Mouse (Mus musculus): ENCODE results near the gene Usp53. TPM values are rescaled to one million over a fixed set of nuclear protein-coding genes. Genes with fewer than 3 reads are reported as not detected.
"Not testable (repeated sequence)": the region's sequence is repeated elsewhere in the genome, so short reads cannot be mapped to it uniquely, and the experiment has no call there.

Usp53 gene
- polyA plus RNA-seq, 1 experiment from 2014 or later = 7.0 TPM

DNA sequence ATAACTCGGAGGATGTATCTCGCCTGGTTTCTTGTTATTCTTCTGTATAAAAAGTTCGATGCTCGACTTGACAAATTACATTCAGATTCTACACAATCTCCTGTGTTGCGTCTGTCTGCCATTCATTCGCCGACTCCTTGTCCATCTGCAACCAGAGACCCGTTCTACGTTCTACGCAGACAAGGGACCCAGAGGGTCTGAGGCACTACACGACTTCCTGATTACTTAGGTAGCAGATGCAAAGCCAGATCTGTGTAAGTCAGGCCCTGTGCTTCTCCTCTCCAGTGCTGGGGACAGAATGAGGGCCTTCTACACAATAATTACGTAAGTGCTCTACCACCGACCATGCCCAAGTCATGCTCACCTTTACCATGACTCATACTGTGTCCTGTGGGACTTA, 47.1 kb downstream of the Usp53 start:
- not testable (repeated sequence) for H3K4me1 ChIP-seq (replicated peaks); H3K27ac ChIP-seq (replicated peaks); H3K4me3 ChIP-seq; ATAC-seq (ENCODE audit: low read depth); H3K4me2 ChIP-seq; H3K36me3 ChIP-seq; H3K9me3 ChIP-seq; H3K9ac ChIP-seq; H3K27me3 ChIP-seq
- 79% methylated on average over 13 of the region's 13 CpGs for WGBS

DNA sequence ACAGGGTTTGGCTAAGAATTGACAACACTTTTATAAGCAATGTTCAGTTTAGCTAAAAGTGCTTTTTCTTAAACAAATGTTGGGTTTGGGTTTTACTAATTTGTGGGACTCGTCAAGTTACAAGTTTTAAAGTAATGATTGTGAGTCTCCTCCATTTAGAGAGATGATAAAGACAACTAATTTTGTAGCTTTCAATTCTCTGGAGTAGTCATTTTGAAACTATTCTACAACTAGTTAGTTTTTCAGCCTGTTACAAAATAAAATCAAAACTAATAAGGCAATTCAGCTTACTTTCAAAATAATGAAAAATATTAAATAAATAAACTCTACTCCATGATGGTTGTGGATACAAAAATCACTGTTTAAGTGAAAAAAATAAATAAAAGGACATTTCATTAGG, 51.8 kb downstream of the Usp53 start:
- Histone ChIP-seq H3K36me3 (peaks cover 6% of the 10 kb centered on the region), H3K4me3 (no peak overlapping the region), H3K9ac (no peak overlapping the region), H3K4me1 (replicated peaks) (no peaks in the 10 kb centered on the region), H3K27me3 (no peaks in the 10 kb centered on the region), H3K27ac (replicated peaks) (no peak overlapping the region), H3K9me3 (no peaks in the 10 kb centered on the region), H3K4me2 (no peak overlapping the region)
- no peak for ATAC-seq (ENCODE audit: low read depth)
- 91% methylated on average over 1 of the region's 1 CpGs for WGBS

DNA sequence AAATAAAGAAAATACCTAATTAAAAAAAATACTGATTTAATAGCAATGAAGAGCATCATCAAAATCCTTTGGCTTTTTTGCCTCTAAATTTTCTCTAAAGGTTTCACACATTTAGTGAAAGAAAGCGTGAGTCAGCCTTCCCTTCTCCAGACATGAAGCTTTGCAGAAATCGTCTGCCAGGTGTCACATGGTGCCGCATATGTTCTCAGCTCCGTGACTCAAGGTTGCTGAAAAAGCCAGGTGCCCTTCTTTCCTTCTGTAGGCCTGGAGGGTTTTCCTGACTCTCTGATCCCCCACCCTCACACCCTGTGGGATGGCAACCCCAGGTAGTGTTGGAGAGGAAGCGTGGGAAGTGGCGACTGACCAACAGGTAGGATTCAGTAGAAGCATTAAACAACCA, 54.6 kb downstream of the Usp53 start:
- Histone ChIP-seq H3K4me3 (no peak overlapping the region), H3K9ac (no peak overlapping the region), H3K27ac (replicated peaks) (no peak overlapping the region), H3K4me1 (replicated peaks) (peaks cover 18% of the 10 kb centered on the region), H3K4me2 (no peak overlapping the region), H3K9me3 (no peaks in the 10 kb centered on the region), H3K27me3 (no peaks in the 10 kb centered on the region), H3K36me3 (peaks cover 6% of the 10 kb centered on the region)
- 94% methylated on average over 6 of the region's 6 CpGs for WGBS
- ATAC-seq (ENCODE audit: low read depth) = no peak

DNA sequence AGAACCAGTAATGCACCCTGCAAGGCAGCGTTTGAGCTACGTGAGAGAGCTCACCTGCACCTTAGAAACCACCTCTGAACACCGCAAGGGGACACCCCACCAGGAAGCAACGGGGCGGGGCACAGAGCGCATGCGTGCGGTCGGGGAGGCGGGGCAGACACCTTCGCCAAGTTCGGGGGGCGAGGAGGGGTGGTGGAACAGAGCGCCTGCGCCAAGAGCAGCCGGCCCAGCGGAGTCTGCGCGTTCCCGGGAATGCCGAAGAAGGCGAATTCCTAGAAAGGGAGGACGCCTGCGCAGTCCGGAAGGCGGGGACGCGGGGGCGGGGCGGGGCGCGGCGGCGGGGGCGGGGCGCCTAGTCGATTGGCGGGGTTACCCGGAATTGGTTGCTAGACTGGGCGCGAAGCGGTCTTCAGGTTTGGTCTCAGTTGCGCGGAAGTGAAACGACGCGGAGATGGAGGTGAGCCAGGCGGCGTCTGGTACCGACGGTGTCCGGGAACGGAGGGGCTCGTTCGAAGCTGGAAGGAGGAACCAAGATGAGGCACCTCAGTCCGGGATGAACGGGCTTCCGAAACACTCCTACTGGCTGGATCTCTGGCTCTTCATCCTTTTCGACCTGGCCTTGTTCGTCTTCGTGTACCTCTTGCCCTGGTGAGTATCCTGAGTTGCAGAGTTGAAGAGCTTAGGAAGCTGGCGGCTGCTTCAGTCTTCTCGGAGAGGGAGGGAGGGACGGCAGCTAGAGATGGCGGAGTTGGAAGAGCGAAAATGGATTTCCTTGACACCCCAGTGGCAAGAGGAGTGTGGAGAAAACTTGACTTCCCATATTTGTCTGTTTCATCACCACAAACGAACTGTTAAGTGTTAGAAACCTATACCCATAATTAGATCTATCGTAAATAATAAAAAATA, 60.0 kb downstream of the Usp53 start, which contains the start of gene 1810037I17Rik:
Gene 1810037I17Rik, plus strand, starts transcription at position 195 of the 906 bp plus-strand sequence.
- peak; percentile 99 for ATAC-seq (ENCODE audit: low read depth)
- no peaks in the 10 kb centered on the region for H3K9me3 ChIP-seq
- H3K4me3 ChIP-seq = peak within 1 kb of the TSS; percentile 60
- H3K27ac ChIP-seq (replicated peaks) = peak within 1 kb of the TSS; percentile 84
- under 1% methylated on average over 68 of the region's 68 CpGs for WGBS
- H3K36me3 ChIP-seq = no peaks in the 10 kb centered on the region
- peak within 1 kb of the TSS; percentile 64 for H3K4me2 ChIP-seq
- H3K27me3 ChIP-seq = no peaks in the 10 kb centered on the region
- peak within 1 kb of the TSS; percentile 73 for H3K9ac ChIP-seq
- peaks cover 18% of the 10 kb centered on the region for H3K4me1 ChIP-seq (replicated peaks)

DNA sequence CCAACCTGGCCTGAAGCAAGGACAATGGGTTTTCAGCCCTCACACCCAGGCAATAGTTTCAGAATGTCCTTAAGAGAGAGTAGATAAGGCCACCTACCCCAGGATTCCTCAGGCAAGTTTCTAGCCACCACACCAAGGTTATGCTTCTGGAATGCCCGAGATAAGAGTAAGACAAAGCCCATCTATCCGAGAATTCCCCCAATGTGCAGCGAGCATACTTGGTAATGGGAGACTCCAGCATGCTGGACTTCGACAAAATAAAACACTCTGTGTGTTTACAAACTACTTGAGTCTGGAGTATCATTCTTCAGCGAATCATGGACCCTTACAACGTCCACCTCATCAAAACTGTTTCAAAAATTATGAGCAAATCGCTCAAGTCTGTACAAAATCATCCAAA, 61.2 kb downstream of the Usp53 start:
- H3K27ac ChIP-seq (replicated peaks) = no peak overlapping the region
- WGBS = 72% methylated on average over 7 of the region's 7 CpGs
- ATAC-seq (ENCODE audit: low read depth) = no peak
- peak overlapping the region; percentile 64 for H3K4me2 ChIP-seq
- peaks cover 18% of the 10 kb centered on the region for H3K4me1 ChIP-seq (replicated peaks)
- no peak overlapping the region for H3K9ac ChIP-seq
- no peaks in the 10 kb centered on the region for H3K27me3 ChIP-seq
- H3K9me3 ChIP-seq = no peaks in the 10 kb centered on the region
- no peaks in the 10 kb centered on the region for H3K36me3 ChIP-seq
- no peak overlapping the region for H3K4me3 ChIP-seq

DNA sequence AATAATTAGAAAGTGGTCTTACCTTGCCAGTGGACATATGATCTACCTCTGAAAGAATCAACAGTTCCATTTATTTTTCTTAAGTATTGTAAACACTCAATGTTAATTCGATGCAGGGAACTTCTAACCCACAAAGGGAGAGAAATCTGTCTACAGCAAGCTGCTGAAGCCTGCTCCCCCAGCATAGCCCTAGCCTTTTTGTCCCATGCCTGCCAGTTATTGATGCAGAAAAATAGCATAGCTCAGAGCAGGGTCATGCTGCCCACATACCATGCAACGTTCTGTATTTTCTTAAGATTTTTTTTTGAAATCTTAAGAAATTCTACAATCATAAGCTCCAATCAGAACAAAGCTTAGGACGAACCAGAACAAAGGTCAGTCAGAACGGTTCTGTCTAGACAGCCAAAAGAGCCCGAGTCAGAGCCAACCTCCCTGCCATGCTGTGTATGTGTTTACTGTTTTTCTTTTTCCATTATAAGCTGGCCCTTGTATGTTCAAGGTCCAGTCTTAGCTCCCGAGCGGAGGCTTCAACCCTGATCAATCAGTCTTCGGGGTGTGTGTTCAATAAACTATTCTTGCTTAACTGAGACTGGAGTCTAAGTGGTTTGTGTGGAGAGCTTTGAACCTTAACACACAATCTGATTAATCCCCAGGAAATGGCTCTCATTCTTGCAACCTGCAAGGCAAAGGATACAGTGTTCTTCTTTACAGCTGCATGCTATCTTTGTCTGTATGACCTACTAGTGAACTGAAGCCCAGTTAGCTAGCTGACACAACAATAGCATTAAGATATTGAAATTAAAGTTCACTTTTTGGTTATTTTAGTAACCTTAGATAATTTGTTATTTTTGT, 62.4 kb downstream of the Usp53 start:
- H3K4me1 ChIP-seq (replicated peaks) = peaks cover 18% of the 10 kb centered on the region
- H3K36me3 ChIP-seq = no peaks in the 10 kb centered on the region
- no peaks in the 10 kb centered on the region for H3K9me3 ChIP-seq
- no peak overlapping the region for H3K27ac ChIP-seq (replicated peaks)
- 87% methylated on average over 8 of the region's 8 CpGs for WGBS
- no peaks in the 10 kb centered on the region for H3K27me3 ChIP-seq
- no peak overlapping the region for H3K9ac ChIP-seq
- no peak for ATAC-seq (ENCODE audit: low read depth)
- no peak overlapping the region for H3K4me2 ChIP-seq
- H3K4me3 ChIP-seq = no peak overlapping the region

DNA sequence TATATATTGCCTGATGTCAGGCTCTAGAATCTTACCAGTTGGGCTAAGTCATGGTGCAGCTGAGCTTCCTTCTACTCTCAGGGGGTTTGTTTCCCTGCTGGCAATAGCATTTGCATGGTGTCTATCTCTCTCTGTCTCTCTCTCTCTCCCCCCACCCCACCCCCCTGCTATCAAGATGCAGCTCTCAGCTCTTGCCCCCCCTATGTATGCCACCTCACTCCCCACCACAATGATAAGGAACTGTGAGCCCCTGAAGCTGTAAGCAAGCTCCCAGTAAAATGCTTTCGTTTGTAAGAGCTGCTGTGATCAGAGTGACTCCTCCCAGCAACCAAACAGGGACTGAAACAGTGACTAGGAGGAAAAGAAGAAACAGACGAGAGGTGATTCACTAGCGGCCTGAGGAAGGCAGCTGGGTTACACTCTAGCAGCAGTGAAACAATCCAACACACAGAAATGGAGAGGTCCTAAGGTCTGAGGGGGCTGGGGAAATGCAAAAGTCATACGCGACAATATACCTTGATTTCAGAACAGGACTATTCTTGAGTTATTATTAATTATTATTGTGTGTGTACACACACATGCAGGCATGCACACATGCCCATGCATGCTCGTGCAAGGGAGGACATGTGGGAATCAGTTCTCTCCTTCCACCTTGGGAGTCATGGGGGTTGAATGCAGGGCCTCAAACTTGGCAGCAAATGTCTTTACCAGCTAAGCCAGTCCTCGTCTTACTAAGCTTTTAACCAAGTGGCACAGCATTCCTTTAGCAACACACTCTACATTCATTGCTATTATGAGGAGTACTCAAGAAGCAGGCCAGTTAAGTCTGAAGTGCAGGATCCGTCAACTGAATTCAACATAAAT, 63.5 kb downstream of the Usp53 start:
- Histone ChIP-seq H3K4me1 (replicated peaks) (peaks cover 9% of the 10 kb centered on the region), H3K36me3 (no peaks in the 10 kb centered on the region), H3K4me3 (no peak overlapping the region), H3K27ac (replicated peaks) (no peak overlapping the region), H3K27me3 (no peaks in the 10 kb centered on the region), H3K4me2 (no peak overlapping the region), H3K9me3 (no peaks in the 10 kb centered on the region), H3K9ac (no peak overlapping the region)
- WGBS = 70% methylated on average over 8 of the region's 8 CpGs
- no peak for ATAC-seq (ENCODE audit: low read depth)

DNA sequence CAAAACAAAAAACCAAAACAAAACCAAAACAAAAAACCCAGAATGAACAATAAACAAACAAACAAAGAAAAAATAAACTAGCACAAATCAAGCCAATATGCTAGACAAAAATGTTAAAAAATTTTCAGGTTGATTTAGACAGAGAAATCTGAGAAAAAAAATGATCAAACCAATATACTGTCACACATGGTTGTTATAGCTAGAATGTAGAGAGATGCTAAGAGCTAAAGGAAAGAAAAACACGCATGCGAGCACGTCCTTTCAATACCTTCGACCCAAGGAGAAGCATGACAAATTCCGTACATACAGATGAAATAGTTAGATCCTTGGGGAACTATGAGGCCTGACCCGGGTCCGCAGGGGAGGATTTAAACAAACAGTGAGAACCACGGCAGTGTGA, 65.0 kb downstream of the Usp53 start, which contains the start of gene Gm10959:
Gene Gm10959, minus strand, starts transcription at position 101 of the 400 bp plus-strand sequence.
- WGBS = 74% methylated on average over 8 of the region's 8 CpGs
- no peak within 1 kb of the TSS for H3K27ac ChIP-seq (replicated peaks)

DNA sequence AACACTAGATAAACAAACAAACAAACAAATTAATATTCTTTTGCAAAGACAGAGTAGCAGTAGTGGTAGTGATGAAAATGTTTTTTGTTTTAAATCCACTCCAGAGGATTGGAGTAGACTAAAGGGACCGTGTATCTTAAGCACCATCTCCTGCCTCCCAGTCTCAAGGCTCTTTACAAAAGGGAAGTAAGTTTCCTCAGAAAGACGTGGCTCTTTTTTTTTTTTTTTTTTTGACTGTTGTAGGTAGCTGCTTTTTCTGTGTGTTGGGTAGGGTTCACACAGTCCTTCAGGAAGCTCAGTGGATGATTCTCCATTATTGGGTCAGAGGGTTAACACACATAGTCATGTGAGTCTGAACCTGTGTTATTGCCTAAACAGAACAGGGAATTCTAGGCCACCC, 65.6 kb downstream of the Usp53 start:
- Histone ChIP-seq H3K27ac (replicated peaks) (no peak overlapping the region), H3K36me3 (no peaks in the 10 kb centered on the region), H3K9me3 (no peaks in the 10 kb centered on the region), H3K4me2 (no peak overlapping the region), H3K9ac (no peak overlapping the region), H3K4me3 (no peak overlapping the region), H3K4me1 (replicated peaks) (no peaks in the 10 kb centered on the region; the same call in 1 of the 2 replicates), H3K27me3 (no peaks in the 10 kb centered on the region)
- WGBS = 76% methylated on average over 2 of the region's 2 CpGs
- no peak for ATAC-seq (ENCODE audit: low read depth)

More for the DNA sequence above, 65.0 kb downstream of the Usp53 start, which contains the start of gene Gm10959:
- H3K27me3 ChIP-seq = no peaks in the 10 kb centered on the region
- no peak within 1 kb of the TSS for H3K4me2 ChIP-seq
- H3K4me3 ChIP-seq = no peak within 1 kb of the TSS
- H3K9me3 ChIP-seq = no peaks in the 10 kb centered on the region
- H3K4me1 ChIP-seq (replicated peaks) = no peaks in the 10 kb centered on the region; the same call in 1 of the 2 replicates
- ATAC-seq (ENCODE audit: low read depth) = no peak
- H3K9ac ChIP-seq = no peak within 1 kb of the TSS
- no peaks in the 10 kb centered on the region for H3K36me3 ChIP-seq

DNA sequence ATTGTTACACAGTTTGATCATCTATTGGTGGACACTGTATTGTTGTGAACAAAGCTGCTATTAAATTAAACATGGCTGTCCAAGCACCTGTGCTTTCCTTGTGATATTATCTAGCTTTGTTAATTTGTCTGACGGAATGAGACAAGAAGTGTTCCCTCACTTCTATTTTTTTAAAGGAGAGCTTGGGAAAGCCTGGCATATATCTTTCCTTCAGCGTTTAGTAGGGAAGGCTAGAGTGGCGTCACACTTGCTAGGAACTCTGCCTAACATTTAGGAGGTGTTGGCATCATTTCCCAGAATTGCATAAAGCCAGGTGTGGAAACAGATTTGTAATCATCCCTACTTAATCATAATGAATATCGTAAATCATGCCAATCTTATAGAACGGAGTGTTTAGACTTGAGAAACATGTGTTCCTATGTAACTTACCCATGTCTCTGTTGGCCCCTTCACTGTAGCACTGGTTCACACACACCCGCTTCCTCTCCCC, 68.1 kb downstream of the Usp53 start:
- H3K27ac ChIP-seq (replicated peaks) = no peak overlapping the region
- no peaks in the 10 kb centered on the region for H3K9me3 ChIP-seq
- WGBS = 86% methylated on average over 6 of the region's 6 CpGs
- no peaks in the 10 kb centered on the region for H3K4me1 ChIP-seq (replicated peaks)
- no peak overlapping the region for H3K4me2 ChIP-seq
- no peak for ATAC-seq (ENCODE audit: low read depth)
- no peak overlapping the region for H3K4me3 ChIP-seq
- H3K36me3 ChIP-seq = no peaks in the 10 kb centered on the region
- H3K27me3 ChIP-seq = no peaks in the 10 kb centered on the region
- H3K9ac ChIP-seq = no peak overlapping the region

DNA sequence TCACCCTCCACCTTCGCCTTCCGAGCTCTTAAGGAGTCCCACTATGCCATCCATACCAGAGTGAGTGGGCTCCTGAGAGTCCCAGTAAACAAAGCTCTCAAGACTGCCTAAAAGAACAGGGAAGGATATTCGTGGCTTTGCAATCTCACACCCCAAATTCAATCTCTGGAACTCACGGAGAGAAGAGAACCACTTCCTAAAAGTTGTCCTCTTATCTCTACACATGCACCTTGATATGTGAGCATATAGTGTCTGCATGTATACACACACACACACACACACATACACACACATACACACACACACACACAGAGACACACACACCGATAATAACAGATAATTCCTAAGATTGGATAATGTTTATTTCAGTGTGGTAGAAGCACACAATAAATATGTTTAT, 68.8 kb downstream of the Usp53 start:
- WGBS = 88% methylated on average over 5 of the region's 5 CpGs
- ATAC-seq (ENCODE audit: low read depth) = no peak
- H3K27me3 ChIP-seq = no peaks in the 10 kb centered on the region
- H3K27ac ChIP-seq (replicated peaks) = no peak overlapping the region
- no peaks in the 10 kb centered on the region for H3K4me1 ChIP-seq (replicated peaks)
- no peaks in the 10 kb centered on the region for H3K9me3 ChIP-seq
- no peak overlapping the region for H3K4me2 ChIP-seq
- H3K9ac ChIP-seq = no peak overlapping the region
- no peaks in the 10 kb centered on the region for H3K36me3 ChIP-seq
- H3K4me3 ChIP-seq = no peak overlapping the region

Measured in neural tube, embryonic 13.5 days (tissue).